Mouse (Mus musculus): ENCODE results near the gene Zbtb25. TPM values are rescaled to one million over a fixed set of nuclear protein-coding genes. Genes with fewer than 3 reads are reported as not detected.

Zbtb25 gene
- total and polyA plus RNA-seq, 2 experiments from 2014 or later = 12.1 to 20.5 TPM

DNA sequence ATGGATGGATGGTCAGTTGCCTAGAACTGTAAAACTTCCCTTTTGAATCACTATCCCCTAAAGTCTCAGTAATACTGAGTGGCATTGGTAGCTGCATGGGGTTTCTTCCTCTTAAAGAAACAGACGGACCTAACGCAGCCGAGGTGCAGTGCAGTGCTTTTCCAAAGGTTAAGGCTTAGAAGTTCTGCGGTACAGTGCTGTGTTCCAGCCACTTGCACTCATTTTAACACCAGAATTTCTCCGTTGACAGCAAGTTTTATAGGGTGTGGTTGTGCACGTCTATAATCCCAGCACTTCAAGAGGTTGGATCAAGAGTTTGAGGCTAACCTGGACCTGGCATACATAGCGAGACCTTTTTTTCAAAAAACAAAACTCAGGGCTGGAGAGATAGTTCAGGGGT, 2.6 kb upstream of the Zbtb25 start:
- Histone ChIP-seq H3K27ac (no peak overlapping the region), H3K9ac (replicated peaks; ENCODE audit: low read length) (peak overlapping the region; percentile 89; the same call in 1 of the 2 replicates), H3K4me1 (ENCODE audit: insufficient read depth, low read length) (peaks cover 11% of the 10 kb centered on the region), H3K4me2 (ENCODE audit: low read depth, low read length) (peak overlapping the region; percentile 77), H3K4me3 (ENCODE audit: low read length) (peak overlapping the region; percentile 86), H3K36me3 (ENCODE audit: insufficient read depth, low read length) (no peaks in the 10 kb centered on the region), H3K9me3 (ENCODE audit: low read length) (no peaks in the 10 kb centered on the region), H3K27me3 (ENCODE audit: insufficient read depth, low read length) (no peaks in the 10 kb centered on the region)
- DNase-seq (ENCODE audit: low spot score) = no peak
- WGBS = 37% methylated on average over 7 of the region's 7 CpGs
- ATAC-seq = no peak
- no peak for TF ChIP-seq CTCF (IDR thresholded peaks at IDR 0.05; ENCODE audit: low read depth)

DNA sequence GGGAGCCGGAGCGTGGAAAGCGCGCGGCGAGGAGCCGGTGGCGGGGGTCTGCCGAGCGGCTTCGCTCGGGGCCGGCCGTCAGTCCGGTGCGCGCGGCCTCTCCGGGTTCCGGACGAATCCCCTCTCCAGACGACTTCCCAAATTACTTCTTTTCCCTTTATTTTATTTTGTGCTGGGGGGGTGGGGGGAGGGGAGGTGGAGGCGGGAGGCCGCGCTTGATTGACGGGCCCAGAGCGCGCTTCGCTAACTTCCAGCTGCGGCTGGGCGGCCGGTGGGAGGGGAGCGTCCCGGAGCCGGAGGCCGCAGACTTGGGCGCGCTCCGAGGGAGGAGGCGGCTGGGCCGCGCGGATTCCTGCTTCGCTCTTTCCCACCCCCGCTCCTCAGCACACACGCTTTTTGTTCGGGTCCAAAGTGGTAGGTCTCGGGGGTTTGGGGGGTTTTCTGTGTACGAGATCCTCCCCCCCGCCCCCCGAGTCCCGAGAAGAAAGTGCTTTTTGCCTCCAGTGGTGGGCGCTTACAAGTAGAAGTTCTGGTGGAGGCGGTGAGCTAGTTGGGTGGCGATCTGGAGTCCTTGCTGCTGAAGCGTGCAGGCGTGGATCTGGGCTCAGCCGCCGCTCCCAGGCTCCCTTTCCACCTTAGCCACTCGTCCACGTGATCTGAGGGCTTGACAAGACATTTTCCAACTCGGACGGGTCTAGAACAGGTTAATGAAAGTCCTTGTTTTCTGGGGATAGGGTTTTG, 1.6 kb upstream of the Zbtb25 start:
- WGBS = under 1% methylated on average over 58 of the region's 63 CpGs

DNA sequence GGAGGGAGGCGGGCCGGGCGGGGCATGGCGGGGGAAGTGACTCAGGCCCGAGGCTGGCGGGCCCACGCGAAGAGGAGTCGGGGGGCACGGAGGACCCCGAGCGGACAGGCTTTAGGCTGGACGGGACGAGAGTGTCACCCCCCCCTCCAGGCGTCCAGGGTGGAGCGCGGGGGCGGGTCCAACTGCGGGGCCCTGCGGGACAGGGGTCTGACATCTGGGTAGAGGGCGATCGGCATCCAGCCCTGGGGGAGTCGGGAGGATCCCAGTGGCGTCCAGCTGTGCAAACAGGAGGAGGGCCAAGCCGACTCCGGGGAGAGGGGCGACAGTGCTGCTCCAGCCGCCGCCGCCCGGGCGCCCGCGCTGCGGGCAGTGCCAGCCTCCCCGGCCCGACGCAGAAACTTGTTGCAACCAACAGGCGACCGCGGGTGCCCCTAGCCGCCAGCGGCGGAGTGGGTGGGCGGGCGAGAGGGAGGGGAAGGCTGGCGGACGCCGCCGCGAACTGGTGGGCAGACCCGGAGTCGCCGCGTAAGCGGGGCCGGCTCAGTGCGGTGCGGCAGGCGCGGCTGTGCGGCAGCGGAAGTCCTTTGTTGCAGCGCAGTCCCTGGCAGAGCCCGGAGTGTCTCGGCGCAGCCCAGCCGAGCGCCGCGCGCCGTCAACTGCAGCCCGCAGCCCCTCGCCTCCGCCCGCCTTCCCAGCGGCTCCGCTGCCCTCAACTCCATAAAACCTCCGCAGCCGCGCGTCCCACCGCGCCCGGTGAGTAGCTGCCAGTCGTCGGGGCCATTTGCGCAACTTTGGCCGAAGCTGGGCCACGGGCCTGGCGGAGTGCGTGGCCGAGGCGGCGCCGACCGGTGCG, 802 bp upstream of the Zbtb25 start, which contains the start of gene Zbtb1:
Gene Zbtb1, plus strand, starts transcription at position 289 of the 853 bp plus-strand sequence.
- Histone ChIP-seq H3K4me1 (ENCODE audit: insufficient read depth, low read length) (peaks cover 11% of the 10 kb centered on the region), H3K4me2 (ENCODE audit: low read depth, low read length) (peak within 1 kb of the TSS; percentile 77), H3K27ac (peak within 1 kb of the TSS; percentile 99), H3K9me3 (ENCODE audit: low read length) (no peaks in the 10 kb centered on the region), H3K4me3 (ENCODE audit: low read length) (peak within 1 kb of the TSS; percentile 86), H3K36me3 (ENCODE audit: insufficient read depth, low read length) (no peaks in the 10 kb centered on the region), H3K9ac (replicated peaks; ENCODE audit: low read length) (peak within 1 kb of the TSS; percentile 89), H3K27me3 (ENCODE audit: insufficient read depth, low read length) (no peaks in the 10 kb centered on the region)
- under 1% methylated on average over 75 of the region's 99 CpGs for WGBS
- peak; percentile 82 for DNase-seq (ENCODE audit: low spot score)
- ATAC-seq = peak; percentile 57
- TF ChIP-seq CTCF (IDR thresholded peaks at IDR 0.05; ENCODE audit: low read depth) = peak; percentile 19

More for the DNA sequence above, 1.6 kb upstream of the Zbtb25 start:
- DNase-seq (ENCODE audit: low spot score) = peak; percentile 74
- H3K4me2 ChIP-seq (ENCODE audit: low read depth, low read length) = peak overlapping the region; percentile 77
- no peaks in the 10 kb centered on the region for H3K36me3 ChIP-seq (ENCODE audit: insufficient read depth, low read length)
- peak; percentile 32 for TF ChIP-seq CTCF (IDR thresholded peaks at IDR 0.05; ENCODE audit: low read depth)
- no peaks in the 10 kb centered on the region for H3K9me3 ChIP-seq (ENCODE audit: low read length)
- ATAC-seq = 0 out of 2 replicates have a peak, but pooled peaks have one; percentile 13
- peak overlapping the region; percentile 99 for H3K27ac ChIP-seq
- H3K9ac ChIP-seq (replicated peaks; ENCODE audit: low read length) = peak overlapping the region; percentile 89
- peaks cover 11% of the 10 kb centered on the region for H3K4me1 ChIP-seq (ENCODE audit: insufficient read depth, low read length)
- H3K27me3 ChIP-seq (ENCODE audit: insufficient read depth, low read length) = no peaks in the 10 kb centered on the region
- peak overlapping the region; percentile 86 for H3K4me3 ChIP-seq (ENCODE audit: low read length)

DNA sequence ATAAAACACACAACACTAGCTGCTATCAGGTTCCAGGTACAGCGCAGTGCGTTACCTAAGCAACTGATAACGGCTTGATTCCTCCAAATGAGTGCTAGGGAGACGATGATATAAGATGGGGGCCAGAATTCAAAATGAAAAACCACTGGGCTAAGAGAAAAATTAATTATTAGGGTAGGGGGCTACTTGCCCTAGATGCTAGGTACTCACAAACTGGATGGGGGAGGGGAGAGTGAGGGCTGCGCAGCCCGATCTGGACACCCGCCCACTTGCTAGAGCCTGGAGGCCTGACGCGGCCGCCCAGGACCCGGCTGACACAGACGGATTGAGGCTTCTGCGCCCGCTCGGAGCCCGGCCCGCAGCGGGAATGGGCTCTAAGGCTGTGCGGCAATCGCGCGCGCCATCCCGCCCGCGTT, 604 bp downstream of the Zbtb25 start:
- WGBS = under 1% methylated on average over 17 of the region's 26 CpGs
- Histone ChIP-seq H3K9me3 (ENCODE audit: low read length) (no peaks in the 10 kb centered on the region), H3K9ac (replicated peaks; ENCODE audit: low read length) (peak overlapping the region; percentile 89), H3K27me3 (ENCODE audit: insufficient read depth, low read length) (no peaks in the 10 kb centered on the region), H3K36me3 (ENCODE audit: insufficient read depth, low read length) (no peaks in the 10 kb centered on the region), H3K4me3 (ENCODE audit: low read length) (peak overlapping the region; percentile 86), H3K27ac (peak overlapping the region; percentile 99), H3K4me1 (ENCODE audit: insufficient read depth, low read length) (peaks cover 11% of the 10 kb centered on the region), H3K4me2 (ENCODE audit: low read depth, low read length) (peak overlapping the region; percentile 77)
- no peak for TF ChIP-seq CTCF (IDR thresholded peaks at IDR 0.05; ENCODE audit: low read depth)
- ATAC-seq (no peak), DNase-seq (ENCODE audit: low spot score) (peak; percentile 81)

DNA sequence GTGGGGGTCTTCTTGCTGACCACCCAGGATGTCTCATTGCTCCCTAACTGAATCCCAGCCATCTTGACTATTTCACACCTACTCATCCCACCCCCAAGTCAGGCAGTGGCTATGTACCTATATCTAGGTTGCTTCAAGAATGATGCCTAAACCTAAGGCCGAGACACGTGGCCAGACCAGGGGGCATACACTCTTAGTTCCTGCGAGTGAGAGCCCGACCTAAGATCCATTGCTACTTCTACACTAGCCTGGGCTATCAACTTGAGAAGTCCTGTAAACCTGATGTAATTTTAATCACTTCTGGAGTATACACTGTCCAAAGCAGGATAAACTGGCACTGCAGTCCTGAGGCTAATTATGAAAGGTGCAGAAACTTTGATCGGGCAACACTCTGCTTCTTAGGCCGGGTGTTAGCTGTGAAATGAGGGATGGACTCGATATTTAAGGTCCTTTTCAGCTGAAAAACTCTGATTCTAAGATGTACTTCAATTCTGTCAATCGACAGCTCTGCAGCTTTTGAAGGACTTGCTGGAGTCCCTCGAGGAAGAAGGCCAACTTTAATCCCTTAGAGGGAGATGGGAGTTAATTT, 1.1 kb downstream of the Zbtb25 start:
- no peaks in the 10 kb centered on the region for H3K27me3 ChIP-seq (ENCODE audit: insufficient read depth, low read length)
- peak overlapping the region; percentile 77 for H3K4me2 ChIP-seq (ENCODE audit: low read depth, low read length)
- no peak for TF ChIP-seq CTCF (IDR thresholded peaks at IDR 0.05; ENCODE audit: low read depth)
- peaks cover 11% of the 10 kb centered on the region for H3K4me1 ChIP-seq (ENCODE audit: insufficient read depth, low read length)
- H3K4me3 ChIP-seq (ENCODE audit: low read length) = peak overlapping the region; percentile 86
- H3K9me3 ChIP-seq (ENCODE audit: low read length) = no peaks in the 10 kb centered on the region
- peak overlapping the region; percentile 99 for H3K27ac ChIP-seq
- ATAC-seq (no peak), DNase-seq (ENCODE audit: low spot score) (no peak)
- peak overlapping the region; percentile 89 for H3K9ac ChIP-seq (replicated peaks; ENCODE audit: low read length)
- no peaks in the 10 kb centered on the region for H3K36me3 ChIP-seq (ENCODE audit: insufficient read depth, low read length)
- WGBS = 13% methylated on average over 9 of the region's 9 CpGs

Measured in hindbrain, postnatal 0 days (tissue).